ENCODE assay signal across 8 mouse cellular contexts in the genomic region with DNA sequence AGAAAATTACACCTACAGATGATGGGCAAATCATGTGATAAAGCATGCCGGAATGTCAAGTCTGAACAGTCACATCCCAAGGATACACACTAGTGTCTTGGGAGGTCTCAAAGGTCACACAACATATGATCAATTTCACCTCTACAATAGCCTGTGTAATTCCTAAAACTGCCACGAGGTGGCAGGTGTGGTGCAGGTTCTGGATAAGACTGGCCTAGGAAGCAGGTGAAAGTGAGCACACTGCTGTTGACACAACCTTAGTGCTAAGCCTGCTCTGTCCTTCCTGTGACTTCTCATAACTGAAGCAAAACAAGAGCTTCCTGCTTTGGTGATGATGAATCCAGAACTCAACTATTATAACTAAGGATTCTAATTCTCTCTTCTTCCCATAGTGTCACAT.
DNase-seq lines count a peak whose midpoint lies in the region; ATAC-seq and TF ChIP-seq lines count a peak whose summit lies in the region.

No protein-coding gene starts in this region.

- no peak overlapping the region for H3K4me2 ChIP-seq in kidney, postnatal 0 days (ENCODE audit: low read length)
- H3K4me2 ChIP-seq in liver, embryonic 11.5 days = no peak overlapping the region
- H3K4me2 ChIP-seq in stomach, embryonic 16.5 days (ENCODE audit: low read depth, low read length) = no peak overlapping the region

- no peak overlapping the region for H3K4me3 ChIP-seq in cortical plate, adult 2 months (ENCODE audit: insufficient read depth, low read length)
- H3K4me3 ChIP-seq in kidney, postnatal 0 days (replicated peaks; ENCODE audit: low read depth, low read length) = no peak overlapping the region
- no peak overlapping the region for H3K4me3 ChIP-seq in liver, embryonic 11.5 days (ENCODE audit: low read depth, low read length)
- H3K4me3 ChIP-seq in stomach, embryonic 16.5 days (replicated peaks; ENCODE audit: low read length) = no peak overlapping the region

- TF ChIP-seq CTCF in cortical plate, adult 2 months (IDR thresholded peaks at IDR 0.05; ENCODE audit: extremely low read depth, insufficient read depth, low read length) = peak; percentile 94
- TF ChIP-seq CTCF in kidney, postnatal 0 days (IDR thresholded peaks at IDR 0.05; ENCODE audit: low read depth) = peak; percentile 92

- WGBS in kidney, postnatal 0 days = 35% methylated on average over 2 of the region's 2 CpGs
- 39% methylated on average over 2 of the region's 2 CpGs for WGBS in liver, embryonic 11.5 days
- WGBS in stomach, embryonic 16.5 days = 25% methylated on average over 2 of the region's 2 CpGs

- ATAC-seq in kidney, postnatal 0 days (replicated peaks; ENCODE audit: low FRiP score, low read depth) = peak; percentile 77
- peak; percentile 67; the same call in 1 of the 2 replicates for ATAC-seq in liver, embryonic 11.5 days (replicated peaks; ENCODE audit: low FRiP score)
- ATAC-seq in stomach, embryonic 16.5 days (ENCODE audit: insufficient read depth, low FRiP score) = peak; percentile 75; the same call in 1 of the 2 replicates

- no peaks in the 10 kb centered on the region for H3K36me3 ChIP-seq in kidney, postnatal 0 days (ENCODE audit: insufficient read depth, low read length)
- H3K36me3 ChIP-seq in liver, embryonic 11.5 days (ENCODE audit: control insufficient read depth, insufficient read depth, low read length) = no peaks in the 10 kb centered on the region
- no peaks in the 10 kb centered on the region for H3K36me3 ChIP-seq in stomach, embryonic 16.5 days (ENCODE audit: control insufficient read depth, insufficient read depth, low read length)

- H3K9ac ChIP-seq in kidney, postnatal 0 days (ENCODE audit: low read depth, low read length) = no peak overlapping the region
- H3K9ac ChIP-seq in liver, embryonic 11.5 days (ENCODE audit: low read depth, low read length) = no peak overlapping the region
- H3K9ac ChIP-seq in stomach, embryonic 16.5 days (ENCODE audit: low read length) = no peak overlapping the region

- H3K4me1 ChIP-seq in cortical plate, adult 2 months (ENCODE audit: control insufficient read depth, insufficient read depth, low read length) = no peaks in the 10 kb centered on the region
- no peaks in the 10 kb centered on the region for H3K4me1 ChIP-seq in kidney, postnatal 0 days (replicated peaks; ENCODE audit: insufficient read depth, low read length)
- peaks cover 7% of the 10 kb centered on the region for H3K4me1 ChIP-seq in liver, embryonic 11.5 days (replicated peaks; ENCODE audit: control insufficient read depth, insufficient read depth, low read length)
- H3K4me1 ChIP-seq in stomach, embryonic 16.5 days (ENCODE audit: control insufficient read depth, insufficient read depth, low read length) = 0 out of 2 replicates have a peak, but pooled peaks cover 5% of the 10 kb centered on the region

- H3K27ac ChIP-seq in cortical plate, adult 2 months (ENCODE audit: insufficient read depth, low read length) = no peak overlapping the region
- no peak overlapping the region for H3K27ac ChIP-seq in kidney, postnatal 0 days
- H3K27ac ChIP-seq in liver, embryonic 11.5 days (ENCODE audit: low read depth, low read length) = no peak overlapping the region
- no peak overlapping the region for H3K27ac ChIP-seq in stomach, embryonic 16.5 days (ENCODE audit: low read length)

- TF ChIP-seq POLR2A in cortical plate, adult 2 months (IDR thresholded peaks at IDR 0.05; ENCODE audit: extremely low read depth, insufficient read depth, low read length) = no peak

- DNase-seq in CD4-positive, CD25-positive, alpha-beta regulatory T cell, adult 2 months (ENCODE audit: low read depth, low spot score) = peak; percentile 88
- peak; percentile 62 to 89 for DNase-seq in adrenal gland, adult (ENCODE audit: inconsistent age in 2 of 2, low spot score in 1 of 2)
- peak; percentile 9 for DNase-seq in gonadal fat pad, adult 2 months (ENCODE audit: low read depth)
- DNase-seq in kidney, postnatal 0 days (ENCODE audit: low spot score) = peak; percentile 68
- DNase-seq in liver, embryonic 11.5 days (ENCODE audit: low spot score) = no peak
- peak; percentile 62 for DNase-seq in neural tube, embryonic 10.5 days (ENCODE audit: extremely low spot score, low spot score)

- no peaks in the 10 kb centered on the region for H3K9me3 ChIP-seq in kidney, postnatal 0 days (replicated peaks; ENCODE audit: low read length)
- no peaks in the 10 kb centered on the region for H3K9me3 ChIP-seq in liver, embryonic 11.5 days (ENCODE audit: control insufficient read depth, low read length)
- H3K9me3 ChIP-seq in stomach, embryonic 16.5 days (replicated peaks; ENCODE audit: control insufficient read depth, low read length) = no peaks in the 10 kb centered on the region

- no peaks in the 10 kb centered on the region for H3K27me3 ChIP-seq in kidney, postnatal 0 days (ENCODE audit: insufficient read depth, low read length)
- no peaks in the 10 kb centered on the region for H3K27me3 ChIP-seq in liver, embryonic 11.5 days (replicated peaks; ENCODE audit: control insufficient read depth, insufficient read depth, low read length)
- no peaks in the 10 kb centered on the region for H3K27me3 ChIP-seq in stomach, embryonic 16.5 days (ENCODE audit: control insufficient read depth, insufficient read depth, low read length)
